Mouse (Mus musculus) thymus, postnatal 10 days (tissue): Measurements from ENCODE around the gene Marc2.

Experiments used
- DNase-seq, 2 experiments: peaks; one replicate each; pipeline ENCODE4 v3.0.0; 2021; ENCODE audit warnings: low spot score in 2 of 2

Marc2 gene

DNA sequence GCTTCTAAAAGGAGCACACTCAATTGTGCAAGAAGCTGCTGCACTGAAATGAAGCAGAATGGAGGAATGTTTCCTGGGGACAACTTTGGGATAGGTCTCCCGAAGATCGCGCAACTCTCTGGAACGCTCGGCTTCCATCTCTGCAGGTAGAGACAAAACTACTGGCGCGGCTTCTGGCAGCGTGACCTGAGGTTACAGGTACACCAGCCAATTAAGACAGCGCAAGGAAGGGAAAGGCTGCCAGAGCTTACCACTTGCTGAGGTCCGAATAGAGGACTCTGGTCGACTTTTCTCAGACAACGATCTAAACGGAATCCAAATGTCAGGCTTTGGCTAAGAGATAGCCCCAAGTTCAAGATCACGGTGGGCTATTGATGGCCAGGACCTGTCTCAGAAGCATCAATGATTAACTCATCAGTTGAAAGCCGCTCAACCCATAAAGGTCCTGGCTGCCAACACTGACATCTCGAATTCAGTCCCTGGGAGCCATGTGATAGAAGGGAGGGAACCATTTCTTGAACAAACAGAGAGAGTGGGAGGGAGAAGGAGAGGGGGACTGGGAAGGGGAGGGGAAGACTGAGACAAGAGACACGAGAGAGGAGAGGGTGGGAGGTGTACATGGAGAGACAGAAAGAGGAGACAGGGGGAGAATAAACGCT is at the start of gene Marc2:
Marc2 (minus strand) TSS at position 360 of the 659 bp plus-strand sequence.
- no peak for DNase-seq

DNA sequence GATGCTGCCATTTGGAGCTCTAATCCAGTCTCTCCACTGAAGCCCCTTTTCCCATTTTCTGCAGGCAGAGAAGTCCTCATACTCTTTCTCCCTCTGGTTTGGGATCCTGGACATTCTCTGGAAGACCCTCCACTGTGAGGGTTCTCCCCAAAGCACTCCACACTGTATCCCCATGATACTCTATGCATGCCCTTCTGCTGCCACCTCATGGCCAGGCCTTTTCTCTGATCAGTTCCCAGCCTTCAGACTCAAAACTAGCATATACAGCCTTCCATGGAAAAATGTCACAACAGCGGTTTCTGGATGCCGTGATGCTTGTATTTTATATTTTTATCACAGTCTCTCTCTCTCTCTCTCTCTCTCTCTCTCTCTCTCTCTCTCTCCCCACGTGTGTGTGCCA is 45.7 kb upstream of the Marc2 start:
- DNase-seq: no peak

GRCm38 (mm10) chr1:184889454-184889853 is 43.2 kb upstream of the Marc2 start:
- DNase-seq: no peak

DNA sequence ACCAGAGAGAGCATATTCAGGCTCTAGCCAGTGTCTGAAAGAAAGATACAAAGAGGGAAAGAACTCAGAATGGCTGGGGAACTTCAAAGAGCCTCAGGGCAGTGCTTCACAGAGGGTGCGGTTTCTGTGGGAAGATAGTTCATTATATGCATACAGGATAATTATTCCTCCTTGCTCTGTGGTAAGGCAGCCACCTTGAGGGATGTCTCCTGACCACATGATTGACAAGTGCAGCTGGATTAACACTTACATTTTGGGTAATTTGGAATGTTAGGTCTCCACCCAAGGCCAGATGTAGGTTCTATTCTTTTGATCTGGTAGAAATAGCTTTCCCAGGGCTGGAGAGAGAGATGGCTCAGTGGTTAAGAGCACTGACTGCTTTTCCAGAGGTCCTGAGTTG is 39.9 kb upstream of the Marc2 start:
- DNase-seq: no peak

DNA sequence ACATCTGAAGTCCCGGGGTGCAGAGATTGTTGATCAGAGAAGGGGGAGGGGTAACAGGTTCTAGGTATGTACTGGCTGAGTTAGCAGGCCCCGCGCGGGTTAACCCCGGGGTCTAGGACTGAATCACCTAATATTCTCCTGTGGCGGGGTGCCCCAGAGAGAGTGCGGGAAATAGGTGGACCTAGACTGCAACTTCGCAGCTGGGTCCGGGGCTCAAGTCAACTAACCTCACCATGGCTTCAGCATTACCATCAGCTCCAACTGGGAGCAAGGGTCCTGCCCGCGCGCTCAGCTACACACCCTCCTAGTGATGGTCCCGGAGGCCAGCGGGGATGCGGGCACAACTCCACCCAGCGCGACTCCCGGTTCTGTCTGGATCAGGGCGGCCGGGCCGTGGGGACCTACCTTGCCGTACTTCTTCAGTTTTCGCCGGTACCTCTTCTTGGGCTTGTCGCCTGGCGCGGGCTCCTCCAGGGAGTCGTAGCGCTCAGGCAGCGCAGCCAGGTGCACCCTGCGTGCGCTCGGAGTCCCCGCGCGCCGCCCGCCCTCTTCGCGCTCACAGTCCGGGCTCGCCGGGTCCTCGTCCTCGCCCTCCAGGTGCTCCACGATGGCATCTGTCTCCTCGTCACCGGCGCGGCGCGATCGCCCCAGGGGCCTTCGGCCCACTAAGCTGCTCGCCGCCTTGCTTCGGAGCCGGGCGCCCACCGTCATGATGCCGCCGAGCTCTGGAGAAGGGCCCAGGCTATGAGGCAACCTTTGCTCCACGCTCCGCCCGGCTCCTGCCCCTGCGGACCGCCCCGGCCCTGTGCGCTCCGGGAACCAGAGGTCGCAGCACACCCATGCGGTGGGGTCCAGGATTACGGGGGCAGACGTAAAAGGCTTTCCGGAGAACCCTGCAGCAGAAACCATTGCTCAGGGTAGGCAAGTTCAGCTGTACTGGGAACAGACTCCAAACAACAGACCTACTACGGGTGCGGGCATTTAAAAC is 36.3 kb upstream of the Marc2 start, which contains the start of gene C130074G19Rik:
C130074G19Rik (minus strand) TSS at position 938 of the 988 bp plus-strand sequence.
- DNase-seq: peak in 1 of 2 experiments; percentile 15

DNA sequence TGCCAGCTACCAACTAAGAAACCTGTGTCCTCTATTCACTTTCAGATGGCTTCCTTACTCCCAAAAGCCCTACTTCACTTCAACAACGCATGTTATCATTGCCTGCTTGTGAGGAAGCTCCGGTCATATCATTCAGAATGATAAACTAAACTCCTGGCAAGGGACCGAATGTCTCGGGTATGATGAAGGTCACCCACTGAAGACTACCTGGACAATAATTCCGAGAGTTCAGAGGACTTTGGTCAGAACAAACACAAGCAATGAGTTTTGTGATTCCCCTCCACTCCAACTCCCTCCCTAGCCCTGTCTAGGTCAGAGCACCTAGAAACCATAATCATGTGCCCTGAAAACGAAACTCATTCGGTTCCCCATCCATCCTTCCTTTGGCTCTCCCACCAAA is 35.6 kb upstream of the Marc2 start:
- no peak for DNase-seq

DNA sequence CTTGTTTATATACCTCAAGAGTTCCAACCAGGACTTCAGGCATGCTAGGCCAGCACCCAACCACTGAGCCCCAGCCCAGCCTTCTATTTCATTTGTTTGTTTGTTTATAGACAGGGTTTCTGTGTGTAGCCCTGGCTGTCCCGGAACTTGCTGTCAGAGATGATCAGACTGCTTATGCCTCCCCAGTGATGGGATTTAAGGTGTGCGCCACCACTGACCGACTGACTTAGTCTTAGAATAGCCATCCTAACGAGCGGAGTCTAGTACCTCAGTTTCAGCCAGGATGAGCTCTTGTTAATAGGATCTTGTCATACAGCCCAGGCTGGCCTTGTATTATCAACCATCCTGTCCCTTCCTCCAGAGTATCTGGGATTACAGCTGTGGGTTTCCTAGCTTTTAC is 35.0 kb upstream of the Marc2 start:
- DNase-seq: no peak

GRCm38 (mm10) chr1:184878860-184879259 is 32.6 kb upstream of the Marc2 start:
- DNase-seq: no peak

GRCm38 (mm10) chr1:184877306-184877705 is 31.1 kb upstream of the Marc2 start:
- no peak for DNase-seq

GRCm38 (mm10) chr1:184873910-184874309 is 27.7 kb upstream of the Marc2 start:
- no peak for DNase-seq

- DNase-seq: no peak
Measured at GRCm38 (mm10) chr1:184872069-184872819, 26.0 kb upstream of the Marc2 start.

DNA sequence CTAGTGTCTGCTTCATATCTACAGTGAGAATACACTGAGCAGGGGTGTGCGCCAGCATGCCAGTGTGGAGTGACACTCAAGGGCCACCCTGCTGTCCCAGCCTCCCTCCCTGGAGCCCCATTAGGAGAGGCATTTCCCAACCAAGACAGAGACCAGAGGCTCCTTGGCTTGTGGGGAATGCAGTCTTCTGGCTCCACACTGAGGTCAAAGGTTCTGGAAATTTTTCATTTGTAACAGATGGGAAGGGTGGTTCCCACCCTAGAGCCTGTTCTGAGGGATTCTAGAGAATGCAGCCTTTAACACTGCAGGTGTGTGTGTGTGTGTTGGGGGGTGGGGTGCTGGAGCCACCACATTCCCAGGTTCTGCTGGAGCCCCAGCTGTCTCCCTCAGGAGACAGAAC is 25.3 kb upstream of the Marc2 start:
- no peak for DNase-seq

DNA sequence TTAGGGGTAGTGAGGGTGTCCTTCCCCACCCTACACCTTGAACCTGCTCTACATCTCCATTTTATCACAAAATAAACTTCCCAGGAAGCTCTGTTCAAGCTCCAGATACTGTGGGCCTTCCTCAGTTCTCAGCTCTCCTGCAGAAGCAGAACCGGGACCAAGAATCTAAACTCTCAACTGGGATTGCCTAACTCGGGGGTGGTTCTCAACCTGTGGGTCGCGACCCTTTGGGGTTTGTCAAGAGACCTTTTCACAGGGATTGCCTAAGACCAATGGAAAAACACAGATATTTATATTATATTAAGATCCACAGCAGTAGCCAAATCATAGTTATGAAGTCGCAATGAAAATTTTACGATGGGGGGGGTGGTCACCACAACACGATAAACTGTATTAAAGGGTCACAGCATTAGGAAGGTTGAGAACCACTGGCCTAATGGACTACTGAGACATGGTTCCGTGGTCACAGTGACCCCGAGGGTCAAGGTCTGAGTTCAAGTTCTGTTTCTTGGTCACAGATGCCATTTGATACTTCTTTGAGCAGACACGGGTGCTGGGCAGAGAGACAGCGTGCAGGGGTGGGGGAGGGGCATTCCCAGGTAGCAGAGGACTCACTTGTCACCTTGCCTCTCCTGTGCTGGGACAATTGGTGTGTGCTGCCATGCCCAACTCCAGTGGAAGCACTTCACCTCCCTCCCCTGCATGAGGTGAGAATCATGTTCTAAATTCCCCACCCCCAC is 24.6 kb upstream of the Marc2 start:
- DNase-seq: no peak

GRCm38 (mm10) chr1:184869939-184870565 is 23.8 kb upstream of the Marc2 start:
- DNase-seq: no peak

DNA sequence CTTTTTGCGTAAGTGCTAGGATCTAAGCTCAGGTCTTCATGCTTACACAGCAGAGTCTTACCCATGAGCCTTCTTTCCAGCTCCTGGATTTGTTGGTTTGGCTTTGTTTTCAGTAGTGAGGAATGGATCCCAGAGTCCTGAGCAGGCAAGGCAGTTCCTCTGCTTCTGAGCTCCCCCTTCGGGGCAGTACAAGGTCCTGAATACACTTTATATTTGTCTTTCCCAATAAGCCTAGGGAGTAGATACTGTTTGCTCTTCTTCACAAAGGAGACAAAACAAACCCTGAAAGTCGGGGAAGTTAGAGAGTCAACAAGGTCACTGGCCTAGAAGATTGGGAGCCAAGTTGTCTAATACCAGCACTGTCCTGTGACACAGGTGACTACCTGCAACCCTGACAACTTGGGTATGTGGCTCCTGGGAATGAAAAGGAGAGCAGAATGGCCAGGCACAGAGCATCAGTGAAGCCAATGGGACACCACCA is 21.4 kb upstream of the Marc2 start:
- no peak for DNase-seq

DNA sequence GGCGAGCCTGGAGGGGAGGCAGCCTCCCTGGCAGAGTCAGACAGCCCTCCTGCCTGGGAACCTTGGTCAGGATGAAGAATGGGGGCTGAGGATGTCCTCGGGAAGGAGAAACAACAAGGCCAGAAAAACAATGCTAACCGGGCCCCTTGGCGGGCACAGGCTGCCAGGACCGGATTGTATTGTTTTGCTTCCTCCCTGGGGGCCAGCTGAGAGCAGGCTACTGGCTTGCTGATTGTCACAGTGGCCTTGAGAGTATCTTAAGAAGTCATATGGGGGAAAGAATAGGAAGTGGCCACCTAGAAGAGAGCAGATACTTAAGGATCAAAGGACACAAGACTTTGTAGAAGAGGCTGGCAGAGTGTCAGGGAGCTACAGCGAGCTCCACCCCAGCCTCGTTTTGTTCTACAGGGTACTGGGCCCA is 18.1 kb upstream of the Marc2 start:
- no peak for DNase-seq

- no peak for DNase-seq
Measured at GRCm38 (mm10) chr1:184862636-184863035, 16.4 kb upstream of the Marc2 start.

GRCm38 (mm10) chr1:184861551-184861950 is 15.3 kb upstream of the Marc2 start:
- DNase-seq: no peak

DNA sequence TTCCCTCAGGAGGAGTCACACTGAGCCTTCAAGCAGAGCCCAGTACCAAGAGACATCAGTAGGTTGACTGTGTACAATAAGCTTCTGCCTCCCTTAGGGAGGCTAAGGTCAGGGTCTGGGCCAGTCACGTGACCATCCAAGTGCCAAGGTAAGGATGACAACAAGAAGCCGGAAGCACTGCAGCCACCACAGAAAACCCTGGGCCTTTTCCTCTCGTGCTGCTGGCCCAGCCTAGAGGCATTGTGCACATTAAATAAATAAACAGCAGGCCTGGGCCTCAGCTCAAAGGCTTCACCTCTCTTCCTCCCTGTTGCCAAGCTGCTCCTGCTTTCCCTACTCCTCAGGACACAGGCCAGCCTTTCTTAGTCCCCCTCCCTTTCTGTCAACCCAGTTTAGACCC is 14.0 kb upstream of the Marc2 start:
- no peak for DNase-seq

DNA sequence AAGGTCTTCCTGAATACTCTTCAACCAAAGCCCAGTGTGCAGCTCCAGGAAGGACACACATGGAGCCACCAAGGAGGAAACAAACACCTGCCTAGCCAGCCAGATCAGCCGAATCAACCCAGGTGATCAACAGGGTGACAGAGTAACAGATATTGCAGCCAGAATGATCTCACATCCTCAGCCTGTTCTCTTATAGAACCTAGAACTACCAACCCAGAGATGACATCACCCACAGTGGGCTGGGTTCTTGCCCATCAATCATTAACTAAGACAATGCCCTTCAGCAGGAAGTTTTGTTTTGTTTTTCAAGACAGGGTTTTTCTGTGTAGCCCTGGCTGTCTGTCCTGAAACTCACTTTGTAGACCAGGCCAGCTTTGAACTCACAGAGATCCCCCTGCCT is 12.0 kb upstream of the Marc2 start:
- DNase-seq: no peak

- no peak for DNase-seq
Measured at GRCm38 (mm10) chr1:184857216-184857615, 11.0 kb upstream of the Marc2 start.
